ENCODE assay signal across 22 mouse cellular contexts in genomic region chr1:66874740-66875139, GRCm38 (mm10).
"Had no signal": no experiment of that assay in that cellular context is flagged by ENCODE, and none has a peak within 500 bp of the region (broad histone marks: within the 10 kb centered on the region; RNA-seq: fewer than 3 reads in every experiment).

No protein-coding gene starts in this region.

- H3K27ac ChIP-seq: lung, embryonic 15.5 days; macrophage; midbrain, embryonic 13.5 days; midbrain, embryonic 15.5 days; neural tube, embryonic 13.5 days; neural tube, embryonic 15.5 days; stomach, embryonic 15.5 days; stomach, postnatal 0 days had no signal

- H3K4me2 ChIP-seq: lung, embryonic 15.5 days; midbrain, embryonic 11.5 days; midbrain, embryonic 13.5 days; midbrain, embryonic 15.5 days; neural tube, embryonic 13.5 days; neural tube, embryonic 15.5 days; stomach, embryonic 15.5 days had no signal

- DNase-seq: lung, adult 2 months; lung, postnatal 14 days; lung, postnatal 36 days; retina, postnatal 1 day; right cerebral cortex, adult 18-20 months; right cerebral cortex, postnatal 25 days; right cerebral cortex, postnatal 4 days; spleen, adult 18-20 months; thymus, adult 2 months; thymus, postnatal 25 days; thymus, postnatal 4 days had no signal

- H3K9me3 ChIP-seq: lung, embryonic 15.5 days; midbrain, embryonic 13.5 days; midbrain, embryonic 15.5 days; neural tube, embryonic 15.5 days; stomach, embryonic 15.5 days had no signal

- H3K4me1 ChIP-seq: megakaryocyte, embryonic 14.5 days; midbrain, embryonic 13.5 days; midbrain, embryonic 15.5 days; neural tube, embryonic 13.5 days; stomach, embryonic 15.5 days had no signal

- H3K27me3 ChIP-seq: lung, embryonic 15.5 days; megakaryocyte, embryonic 14.5 days; midbrain, embryonic 13.5 days; midbrain, embryonic 15.5 days; neural tube, embryonic 13.5 days; neural tube, embryonic 15.5 days; stomach, embryonic 15.5 days had no signal

- ATAC-seq: lung, postnatal 0 days; midbrain, embryonic 13.5 days; midbrain, embryonic 15.5 days had no signal

- H3K9ac ChIP-seq: lung, embryonic 15.5 days; midbrain, embryonic 13.5 days; midbrain, embryonic 15.5 days; neural tube, embryonic 13.5 days; neural tube, embryonic 15.5 days; stomach, embryonic 15.5 days had no signal

- H3K36me3 ChIP-seq: lung, embryonic 15.5 days; midbrain, embryonic 13.5 days; midbrain, embryonic 15.5 days; neural tube, embryonic 13.5 days; neural tube, embryonic 15.5 days; stomach, embryonic 15.5 days had no signal

- H3K4me3 ChIP-seq: lung, embryonic 15.5 days; megakaryocyte, embryonic 14.5 days; midbrain, embryonic 13.5 days; midbrain, embryonic 15.5 days; neural tube, embryonic 13.5 days; neural tube, embryonic 15.5 days; stomach, embryonic 15.5 days had no signal
